Mouse (Mus musculus): Measurements from ENCODE around the gene Pdzrn3.

- no peak for TF ChIP-seq POLR2A (IDR thresholded peaks at IDR 0.05; ENCODE audit: borderline replicate concordance, insufficient read depth, low read length)
- no peak for TF ChIP-seq CTCF (IDR thresholded peaks at IDR 0.05; ENCODE audit: borderline replicate concordance, insufficient read depth, low read depth, low read length)
These were observed 93.8 kb downstream of the Pdzrn3 start for GRCm38 (mm10) chr6:101283891-101284290.
